Mouse (Mus musculus) myocyte (in vitro differentiated cells): ENCODE data around the gene Pde4d. TPM values are rescaled to one million over a fixed set of nuclear protein-coding genes. Genes with fewer than 3 reads are reported as not detected.

Source experiments
- H3K27me3 ChIP-seq: one replicate; pipeline ENCODE4 v1.6.1; 2011; ENCODE audit not compliant: control insufficient read depth, insufficient read depth, insufficient read length
- H3K36me3 ChIP-seq: one replicate; pipeline ENCODE4 v1.6.1; 2011; ENCODE audit not compliant: control insufficient read depth, insufficient read depth
- H3K4me2 ChIP-seq: one replicate; pipeline ENCODE4 v1.6.1; 2011; ENCODE audit warnings: low read depth, control low read depth
- H3K4me3 ChIP-seq: one replicate; pipeline ENCODE4 v1.5.1; 2011; ENCODE audit warnings: mild to moderate bottlenecking, control low read depth, moderate library complexity
- H3K79me2 ChIP-seq: one replicate; pipeline ENCODE4 v1.6.1; 2011; ENCODE audit not compliant: control insufficient read depth, insufficient read depth
- H3ac ChIP-seq: one replicate; pipeline ENCODE4 v1.6.1; 2011; ENCODE audit not compliant: control insufficient read depth, insufficient read length
- CEBPB ChIP-seq: IDR thresholded peaks from 2 replicates; pipeline ENCODE4 v1.6.1; 2011; ENCODE audit warnings: mild to moderate bottlenecking, moderate library complexity; ENCODE audit not compliant: poor library complexity, insufficient read depth, severe bottlenecking
- E2F4 ChIP-seq: IDR thresholded peaks from one replicate; pipeline ENCODE4 v1.6.1; 2011; ENCODE audit warnings: mild to moderate bottlenecking, control low read depth, moderate library complexity; ENCODE audit not compliant: insufficient read depth
- MAX ChIP-seq: IDR thresholded peaks from one replicate; pipeline ENCODE4 v1.6.1; 2011; ENCODE audit warnings: low read depth, mild to moderate bottlenecking, control low read depth
- MYOD1 ChIP-seq, 3 experiments: IDR thresholded peaks; one replicate each; pipeline ENCODE4 v1.6.1; 2011; ENCODE audit warnings: control low read depth in 2 of 3, low read depth in 2 of 3, mild to moderate bottlenecking in 2 of 3, moderate library complexity in 1 of 3; ENCODE audit not compliant: insufficient read length in 2 of 3, control insufficient read depth in 1 of 3
- MYOG ChIP-seq, 3 experiments: IDR thresholded peaks; one replicate each; pipeline ENCODE4 v1.6.1; 2011; ENCODE audit warnings: control low read depth in 2 of 3, low read depth in 2 of 3, mild to moderate bottlenecking in 2 of 3; ENCODE audit not compliant: insufficient read length in 2 of 3, control insufficient read depth in 1 of 3, insufficient read depth in 1 of 3
- POLR2A ChIP-seq: IDR thresholded peaks from one replicate; pipeline ENCODE4 v1.6.1; 2011; ENCODE audit warnings: low read depth, mild to moderate bottlenecking, control low read depth, moderate library complexity; ENCODE audit not compliant: insufficient read length
- POLR2AphosphoS2 ChIP-seq: IDR thresholded peaks from one replicate; pipeline ENCODE4 v1.6.1; 2011; ENCODE audit warnings: low read depth, control low read depth; ENCODE audit not compliant: insufficient read length
- REST ChIP-seq: IDR thresholded peaks from one replicate; pipeline ENCODE4 v1.6.1; 2011; ENCODE audit warnings: mild to moderate bottlenecking, control low read depth, moderate library complexity; ENCODE audit not compliant: insufficient read depth, insufficient read length
- SRF ChIP-seq: IDR thresholded peaks from one replicate; pipeline ENCODE4 v1.6.1; 2011; ENCODE audit warnings: low read depth; ENCODE audit not compliant: control insufficient read depth, insufficient read length
- TCF12 ChIP-seq: IDR thresholded peaks from one replicate; pipeline ENCODE4 v1.6.1; 2011; ENCODE audit warnings: mild to moderate bottlenecking, control low read depth; ENCODE audit not compliant: poor library complexity, insufficient read depth, severe bottlenecking
- TCF3 ChIP-seq: IDR thresholded peaks from one replicate; pipeline ENCODE4 v1.6.1; 2011; ENCODE audit warnings: low read depth, control low read depth; ENCODE audit not compliant: insufficient read length
- USF1 ChIP-seq: IDR thresholded peaks from one replicate; pipeline ENCODE4 v1.6.1; 2011; ENCODE audit warnings: low read depth, mild to moderate bottlenecking, control low read depth, moderate library complexity
- polyA plus RNA-seq: library from polyadenylated mRNA; unstranded; fragments of >200 nt; fragmentation: generic; extraction: Trizol; gene quantifications from one replicate; pipeline ENCODE4 v1.2.1, GENCODE M21; 2012; ENCODE audit warnings: missing spikeins

Gene Pde4d
- polyA plus RNA-seq, 1 experiment: 8.2 TPM

DNA sequence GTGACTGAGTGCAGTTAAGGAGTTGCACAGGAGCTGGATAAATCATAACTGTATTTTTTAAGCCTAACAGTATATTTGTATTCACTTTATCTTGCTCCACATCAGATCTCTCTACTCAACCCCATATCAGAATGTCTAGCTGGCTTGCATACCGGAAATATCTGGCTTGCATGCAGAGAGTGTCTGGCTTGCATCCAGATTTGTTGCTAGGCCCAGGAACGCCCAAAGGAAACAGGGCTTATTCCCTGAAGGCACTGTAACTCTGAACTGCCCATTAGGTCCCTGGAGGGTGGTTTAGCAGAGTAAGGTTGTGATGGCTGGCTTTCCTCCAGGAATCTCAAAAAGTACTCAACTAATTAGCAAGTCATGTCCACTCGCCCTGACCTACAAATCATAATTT is 464.9 kb downstream of the Pde4d start:
- Histone ChIP-seq H3K36me3 (no peaks in the 10 kb centered on the region), H3ac (no peak overlapping the region), H3K79me2 (no peaks in the 10 kb centered on the region), H3K4me3 (no peak overlapping the region), H3K4me2 (no peak overlapping the region), H3K27me3 (no peaks in the 10 kb centered on the region)
- no peak for TF ChIP-seq MAX
- TF ChIP-seq TCF3: no peak
- no peak for TF ChIP-seq MYOG (IDR thresholded peaks at IDR 0.05; ENCODE audit: control insufficient read depth in 1 of 3, insufficient read depth in 1 of 3, insufficient read length in 2 of 3, low read depth in 2 of 3)
- TF ChIP-seq E2F4: no peak
- TF ChIP-seq TCF12: no peak
- TF ChIP-seq USF1: no peak
- no peak for TF ChIP-seq CEBPB
- no peak for TF ChIP-seq MYOD1 (IDR thresholded peaks at IDR 0.05; ENCODE audit: control insufficient read depth in 1 of 3, insufficient read length in 2 of 3, low read depth in 2 of 3)
- TF ChIP-seq POLR2AphosphoS2: no peak
- TF ChIP-seq REST: no peak

- Histone ChIP-seq H3K4me3 (no peak overlapping the region), H3ac (no peak overlapping the region), H3K27me3 (no peaks in the 10 kb centered on the region), H3K36me3 (no peaks in the 10 kb centered on the region), H3K4me2 (no peak overlapping the region), H3K79me2 (no peaks in the 10 kb centered on the region)
- no peak for TF ChIP-seq CEBPB
- no peak for TF ChIP-seq REST
- TF ChIP-seq POLR2A: no peak
- TF ChIP-seq USF1: no peak
- TF ChIP-seq E2F4: no peak
- TF ChIP-seq MYOG (IDR thresholded peaks at IDR 0.05; ENCODE audit: control insufficient read depth in 1 of 3, insufficient read depth in 1 of 3, insufficient read length in 2 of 3, low read depth in 2 of 3): no peak
- TF ChIP-seq SRF: no peak
- no peak for TF ChIP-seq TCF12
- no peak for TF ChIP-seq POLR2AphosphoS2
These were observed 471.4 kb downstream of the Pde4d start for GRCm38 (mm10) chr13:108921146-108921545.

DNA sequence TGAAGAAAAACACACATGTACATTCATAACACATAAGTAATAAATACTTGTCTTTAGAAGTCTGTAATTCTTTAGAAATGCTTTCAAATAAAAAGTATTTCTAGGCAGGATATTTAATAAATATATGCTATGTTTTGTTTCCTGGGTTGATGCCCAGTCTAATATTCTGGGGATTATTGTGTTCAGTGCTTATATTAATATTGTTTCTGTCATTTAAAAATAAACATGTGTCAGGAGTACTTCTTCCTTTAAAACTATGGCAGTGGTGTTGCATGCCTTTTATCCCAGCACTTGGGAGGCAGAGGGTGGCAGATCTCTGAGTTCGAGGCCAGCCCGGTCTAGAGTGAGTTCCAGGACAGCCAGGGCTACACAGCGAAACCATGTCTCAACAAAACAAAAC is 485.1 kb downstream of the Pde4d start:
- Histone ChIP-seq H3K4me2 (no peak overlapping the region), H3K79me2 (no peaks in the 10 kb centered on the region), H3K27me3 (no peaks in the 10 kb centered on the region), H3K4me3 (no peak overlapping the region), H3K36me3 (no peaks in the 10 kb centered on the region), H3ac (no peak overlapping the region)
- TF ChIP-seq CEBPB: no peak
- no peak for TF ChIP-seq REST
- no peak for TF ChIP-seq TCF12
- TF ChIP-seq SRF: no peak
- no peak for TF ChIP-seq MYOD1 (IDR thresholded peaks at IDR 0.05; ENCODE audit: control insufficient read depth in 1 of 3, insufficient read length in 2 of 3, low read depth in 2 of 3)
- no peak for TF ChIP-seq MYOG (IDR thresholded peaks at IDR 0.05; ENCODE audit: control insufficient read depth in 1 of 3, insufficient read depth in 1 of 3, insufficient read length in 2 of 3, low read depth in 2 of 3)
- no peak for TF ChIP-seq E2F4
- TF ChIP-seq MAX: no peak
- no peak for TF ChIP-seq USF1
- TF ChIP-seq POLR2AphosphoS2: no peak

DNA sequence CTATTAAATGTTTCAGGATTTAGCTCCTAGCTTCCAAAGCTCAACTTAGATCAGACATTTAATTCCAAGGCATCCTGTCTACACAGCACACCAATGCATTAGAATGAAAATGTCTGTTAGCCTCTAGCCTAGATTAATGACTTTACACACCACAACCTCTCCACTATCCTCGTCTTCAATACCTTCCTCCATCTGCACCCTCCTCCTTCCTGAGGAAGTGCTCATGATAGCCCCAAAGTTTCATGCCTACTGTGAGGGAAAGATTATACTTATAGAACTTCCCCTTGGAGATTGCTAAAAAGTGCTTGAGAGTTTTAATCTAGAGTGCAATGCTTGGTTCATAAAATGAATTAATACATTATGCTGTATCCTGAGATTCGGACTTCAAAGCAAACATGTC is 487.5 kb downstream of the Pde4d start:
- Histone ChIP-seq H3K79me2 (no peaks in the 10 kb centered on the region), H3K4me3 (no peak overlapping the region), H3ac (no peak overlapping the region), H3K4me2 (no peak overlapping the region), H3K27me3 (no peaks in the 10 kb centered on the region), H3K36me3 (no peaks in the 10 kb centered on the region)
- no peak for TF ChIP-seq MAX
- no peak for TF ChIP-seq USF1
- no peak for TF ChIP-seq TCF3
- no peak for TF ChIP-seq E2F4

DNA sequence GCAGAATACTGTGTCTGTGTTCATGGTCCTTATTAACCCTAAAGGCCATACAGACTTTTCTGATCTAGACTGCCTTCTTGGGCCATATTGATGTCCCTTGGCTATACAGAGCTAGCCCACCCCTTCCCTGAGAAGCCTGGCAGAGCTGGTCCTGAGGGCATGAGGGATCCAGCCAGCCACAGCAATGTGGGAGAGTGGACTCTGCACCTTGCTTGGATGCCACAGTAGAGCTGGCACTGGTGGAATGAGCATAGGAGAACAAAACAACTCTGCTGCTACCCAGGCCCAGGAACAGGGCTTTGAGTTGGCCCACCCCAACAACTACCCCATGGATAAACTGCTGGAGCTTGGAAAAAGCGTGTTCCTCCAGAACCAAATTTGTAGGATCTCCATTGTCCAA is 503.2 kb downstream of the Pde4d start:
- no peak overlapping the region for H3K4me3 ChIP-seq
- no peaks in the 10 kb centered on the region for H3K36me3 ChIP-seq
- TF ChIP-seq MAX: no peak
- TF ChIP-seq MYOD1 (IDR thresholded peaks at IDR 0.05; ENCODE audit: control insufficient read depth in 1 of 3, insufficient read length in 2 of 3, low read depth in 2 of 3): no peak
- no peak for TF ChIP-seq USF1
- TF ChIP-seq TCF12: no peak
- no peak for TF ChIP-seq POLR2A
- TF ChIP-seq MYOG (IDR thresholded peaks at IDR 0.05; ENCODE audit: control insufficient read depth in 1 of 3, insufficient read depth in 1 of 3, insufficient read length in 2 of 3, low read depth in 2 of 3): no peak
- no peak for TF ChIP-seq CEBPB
- no peak for TF ChIP-seq POLR2AphosphoS2
- no peak for TF ChIP-seq SRF
- TF ChIP-seq TCF3: no peak
- no peak for TF ChIP-seq E2F4
- no peak for TF ChIP-seq REST
- no peaks in the 10 kb centered on the region for H3K27me3 ChIP-seq
- H3K79me2 ChIP-seq: no peaks in the 10 kb centered on the region
- no peak overlapping the region for H3K4me2 ChIP-seq
- H3ac ChIP-seq: no peak overlapping the region
